16 mouse cellular contexts compared by ENCODE assay signal in the genomic region with DNA sequence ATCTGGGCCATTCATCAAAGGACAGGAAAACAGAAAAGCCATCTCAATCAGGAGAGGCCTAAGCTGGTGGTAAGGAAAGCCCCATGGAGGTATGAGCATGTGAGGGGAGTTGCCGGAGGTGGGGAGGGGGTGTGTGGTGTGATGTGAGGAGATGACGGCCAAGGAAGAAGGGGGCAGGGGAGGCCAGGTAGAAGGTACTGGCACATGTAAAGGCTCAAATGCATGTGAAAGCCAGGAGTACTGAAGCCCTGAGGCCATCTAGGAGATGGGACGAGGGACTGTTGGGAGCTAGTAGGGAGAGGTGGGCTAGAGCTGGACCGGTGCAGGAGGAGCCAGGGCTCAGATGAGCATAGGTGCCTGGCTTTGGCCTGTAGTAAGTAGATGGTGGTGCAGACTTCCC.
"Had no signal": no experiment of that assay in that cellular context is flagged by ENCODE, and none has a peak within 500 bp of the region (broad histone marks: within the 10 kb centered on the region; RNA-seq: fewer than 3 reads in every experiment).

No protein-coding gene starts in this region.

- H3K27ac ChIP-seq: limb, embryonic 13.5 days; liver, embryonic 12.5 days; liver, embryonic 15.5 days; midbrain, embryonic 13.5 days had no signal

- H3K36me3 ChIP-seq: limb, embryonic 13.5 days; liver, embryonic 12.5 days; liver, embryonic 15.5 days; lung, embryonic 15.5 days; midbrain, embryonic 13.5 days had no signal

- H3K27me3 ChIP-seq: limb, embryonic 13.5 days; liver, embryonic 12.5 days; liver, embryonic 15.5 days; lung, embryonic 15.5 days; midbrain, embryonic 13.5 days had no signal

- H3K9me3 ChIP-seq: limb, embryonic 13.5 days; liver, embryonic 12.5 days; liver, embryonic 15.5 days; lung, embryonic 15.5 days; midbrain, embryonic 13.5 days had no signal

- H3K4me2 ChIP-seq: limb, embryonic 13.5 days; liver, embryonic 12.5 days; liver, embryonic 15.5 days; lung, embryonic 15.5 days; midbrain, embryonic 13.5 days had no signal

- DNase-seq: kidney, adult 11 months; kidney, adult 9 months; kidney, postnatal 14 days; kidney, postnatal 4 days; left cerebral cortex, postnatal 4 days; liver; lung, adult 18-20 months; lung, postnatal 10 days; lung, postnatal 36 days; thymus, adult 18-20 months; thymus, postnatal 36 days had no signal

- H3K4me3 ChIP-seq: limb, embryonic 13.5 days; liver, embryonic 12.5 days; liver, embryonic 15.5 days; lung, embryonic 15.5 days; midbrain, embryonic 13.5 days had no signal

- ATAC-seq: liver, embryonic 12.5 days; midbrain, embryonic 13.5 days had no signal

- H3K9ac ChIP-seq: limb, embryonic 13.5 days; liver, embryonic 12.5 days; liver, embryonic 15.5 days; lung, embryonic 15.5 days; midbrain, embryonic 13.5 days had no signal
